Mouse (Mus musculus) heart, adult 9 months (tissue): Measurements from ENCODE around the gene Hspa5.
"Not testable (repeated sequence)": the region's sequence is repeated elsewhere in the genome, so short reads cannot be mapped to it uniquely, and the experiment has no call there.

Experiments used
- DNase-seq, 2 experiments: peaks; one replicate each; pipeline ENCODE4 v3.0.0; 2022; ENCODE audit warnings: low spot score in 2 of 2

The Hspa5 gene

DNA sequence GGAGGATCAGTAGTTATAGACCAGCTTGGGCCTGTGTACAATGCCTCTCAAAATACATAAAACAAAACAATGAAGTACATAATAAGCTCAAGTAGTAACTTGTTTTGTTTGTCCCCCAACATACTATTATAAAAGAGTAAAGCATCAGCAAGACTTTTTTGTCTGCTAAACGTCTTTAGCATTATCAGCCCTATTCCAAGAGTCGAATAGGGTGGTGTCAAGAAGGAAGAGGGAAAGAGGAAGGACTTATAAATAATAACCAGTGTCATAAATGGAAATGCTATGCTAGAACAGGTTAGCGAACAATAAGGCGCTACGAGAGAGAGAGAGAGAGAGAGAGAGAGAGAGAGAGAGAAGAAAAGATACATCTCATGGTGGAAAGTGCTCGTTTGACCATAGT is 819 bp upstream of the Hspa5 start:
- no peak for DNase-seq

DNA sequence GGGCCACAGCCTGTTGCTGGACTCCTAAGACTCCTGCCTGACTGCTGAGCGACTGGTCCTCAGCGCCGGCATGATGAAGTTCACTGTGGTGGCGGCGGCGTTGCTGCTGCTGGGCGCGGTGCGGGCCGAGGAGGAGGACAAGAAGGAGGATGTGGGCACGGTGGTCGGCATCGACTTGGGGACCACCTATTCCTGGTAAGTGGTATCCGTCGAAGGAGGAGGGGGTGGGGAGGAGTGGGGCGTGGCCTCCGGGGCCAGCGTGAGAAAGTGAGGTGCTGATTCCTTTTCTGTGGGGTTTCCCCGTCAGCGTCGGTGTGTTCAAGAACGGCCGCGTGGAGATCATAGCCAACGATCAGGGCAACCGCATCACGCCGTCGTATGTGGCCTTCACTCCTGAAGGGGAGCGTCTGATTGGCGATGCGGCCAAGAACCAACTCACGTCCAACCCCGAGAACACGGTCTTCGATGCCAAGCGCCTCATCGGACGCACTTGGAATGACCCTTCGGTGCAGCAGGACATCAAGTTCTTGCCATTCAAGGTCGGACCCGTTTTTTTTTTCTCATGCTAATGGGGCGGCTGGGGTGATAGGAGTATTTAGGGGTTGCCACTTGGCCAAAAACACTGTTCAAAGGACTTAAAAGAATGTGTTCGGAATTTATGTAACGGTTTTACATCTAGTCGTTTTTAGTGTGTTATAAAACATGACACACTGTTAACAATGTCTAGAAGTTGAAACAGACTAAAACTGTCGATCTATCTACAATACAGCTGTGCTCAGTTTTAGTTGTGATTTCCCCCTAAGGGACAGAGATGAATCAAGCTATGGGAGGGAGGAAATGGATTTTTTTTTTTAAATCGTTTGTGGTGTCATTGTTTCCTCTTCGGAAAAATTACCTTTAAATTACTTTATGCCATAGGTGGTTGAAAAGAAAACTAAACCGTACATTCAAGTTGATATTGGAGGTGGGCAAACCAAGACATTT is 774 bp downstream of the Hspa5 start:
- no peak for DNase-seq

DNA sequence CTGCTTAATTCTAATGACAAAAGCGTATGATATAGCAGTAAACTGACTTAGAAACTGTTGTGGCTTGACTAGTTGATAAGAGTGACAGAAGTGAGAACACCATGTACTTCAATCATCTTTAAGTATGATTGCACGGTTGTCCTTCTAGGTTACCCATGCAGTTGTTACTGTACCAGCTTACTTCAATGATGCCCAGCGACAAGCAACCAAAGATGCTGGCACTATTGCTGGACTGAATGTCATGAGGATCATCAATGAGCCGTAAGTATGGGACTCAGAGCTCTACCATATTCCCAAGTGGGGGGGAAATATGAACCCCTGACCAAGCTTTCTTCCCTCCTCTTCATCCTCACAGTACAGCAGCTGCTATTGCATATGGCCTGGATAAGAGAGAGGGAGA is 1.9 kb downstream of the Hspa5 start:
- no peak for DNase-seq

DNA sequence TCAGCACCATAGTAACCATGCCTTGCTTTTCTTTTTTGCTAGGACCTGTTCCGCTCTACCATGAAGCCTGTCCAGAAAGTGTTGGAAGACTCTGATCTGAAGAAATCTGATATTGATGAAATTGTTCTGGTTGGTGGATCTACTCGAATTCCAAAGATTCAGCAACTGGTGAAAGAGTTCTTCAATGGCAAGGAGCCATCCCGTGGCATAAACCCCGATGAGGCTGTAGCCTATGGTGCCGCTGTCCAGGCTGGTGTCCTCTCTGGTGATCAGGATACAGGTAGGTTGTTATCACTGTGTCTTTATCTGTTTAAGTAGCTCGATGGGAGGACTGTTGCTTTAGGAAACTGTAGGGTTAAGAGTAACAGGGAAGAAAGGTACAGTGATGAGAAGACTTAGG is 2.7 kb downstream of the Hspa5 start:
- no peak for DNase-seq

DNA sequence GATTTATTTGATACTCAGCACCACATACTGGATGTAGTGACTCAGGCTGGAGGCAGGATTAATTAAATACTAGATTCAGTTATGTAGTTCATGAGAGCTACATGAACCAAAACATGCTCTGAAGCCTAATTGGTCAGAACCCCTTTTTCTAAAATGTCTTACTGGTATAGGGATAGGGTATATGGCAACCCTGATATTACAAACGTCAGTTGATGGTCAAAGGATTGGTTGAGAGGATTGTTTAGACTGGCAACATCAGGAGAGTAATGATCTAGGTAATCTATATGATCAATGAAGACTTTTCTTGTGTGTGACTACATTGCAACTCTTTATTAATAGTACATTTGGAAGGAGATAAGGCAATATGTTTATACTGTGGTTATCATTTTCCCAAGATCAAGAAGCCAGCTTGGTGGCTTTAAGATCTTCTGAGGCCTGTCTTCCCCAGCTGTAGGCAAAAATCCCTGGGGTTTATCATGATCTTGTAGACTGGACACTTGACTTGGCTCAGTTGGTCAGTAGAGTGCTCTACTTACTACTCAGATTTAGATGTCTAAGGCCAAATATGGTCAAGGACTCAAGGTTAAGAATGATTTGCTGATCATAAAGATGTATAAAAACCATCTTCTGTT is 5.6 kb downstream of the Hspa5 start:
- no peak for DNase-seq

DNA sequence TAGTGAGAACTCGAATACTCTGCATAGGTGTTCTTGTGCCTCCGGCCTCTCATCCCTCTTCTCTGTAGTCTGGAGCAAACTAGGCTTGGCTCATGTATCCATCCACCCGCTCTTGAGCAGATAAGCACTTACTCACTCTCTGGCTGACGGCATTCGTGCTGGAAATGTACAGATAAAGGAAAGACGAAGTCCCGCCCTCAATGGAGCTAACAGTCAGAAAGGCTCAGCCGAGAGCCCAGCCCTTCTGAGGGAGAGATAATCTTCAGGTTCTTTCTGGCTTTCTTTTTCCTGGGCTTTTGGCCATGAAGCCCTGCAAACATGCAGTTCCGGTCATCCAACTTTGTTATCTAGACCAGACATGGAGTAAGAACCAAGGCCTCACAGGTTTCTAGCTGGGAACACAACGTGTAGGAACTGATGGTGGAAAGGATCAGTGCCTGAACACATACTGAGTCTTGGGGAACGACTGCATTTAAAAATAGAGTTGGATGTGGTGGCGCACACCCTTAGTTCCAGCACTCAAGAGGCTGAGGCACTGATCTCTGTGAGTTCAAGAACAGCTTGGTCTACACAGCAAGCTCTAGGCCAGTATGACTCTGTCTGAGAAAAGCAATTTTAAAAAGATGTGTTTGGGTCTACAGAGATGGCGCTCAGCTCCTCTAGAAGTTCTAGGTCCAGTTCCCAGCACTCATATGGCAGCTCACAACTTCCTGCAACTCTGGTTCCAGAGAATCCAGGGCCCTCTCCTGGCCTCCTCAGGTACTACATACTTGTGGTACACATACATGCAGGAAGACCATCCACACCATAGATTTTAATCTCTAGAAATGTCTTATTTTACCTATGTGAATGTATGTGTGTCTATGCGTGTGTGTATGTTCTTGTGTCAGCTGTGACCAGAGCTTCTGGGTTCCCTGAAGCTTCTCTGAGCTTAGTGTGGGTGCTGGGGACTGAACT is 11.6 kb downstream of the Hspa5 start:
- DNase-seq = no peak

DNA sequence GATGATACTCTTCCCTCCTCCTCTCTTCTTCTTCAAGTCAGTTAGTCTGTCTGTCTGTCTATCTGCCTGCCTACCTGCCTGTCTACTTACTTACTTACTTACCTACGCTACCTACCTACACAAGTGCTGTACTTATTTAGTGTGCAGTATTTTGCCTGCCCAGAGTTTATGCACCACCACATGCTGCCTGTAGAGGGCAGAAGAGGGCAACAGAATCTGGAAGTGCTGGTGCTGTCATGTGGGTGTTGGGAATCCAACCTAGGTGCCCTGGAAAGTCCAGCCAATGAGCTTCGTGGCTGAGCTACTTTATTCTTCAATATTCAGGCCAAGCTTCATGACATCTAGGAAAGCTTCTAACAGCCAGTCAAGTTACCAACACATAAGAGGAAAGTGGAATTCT is 12.3 kb downstream of the Hspa5 start:
- peak in 1 of 2 experiments; percentile 31 for DNase-seq

DNA sequence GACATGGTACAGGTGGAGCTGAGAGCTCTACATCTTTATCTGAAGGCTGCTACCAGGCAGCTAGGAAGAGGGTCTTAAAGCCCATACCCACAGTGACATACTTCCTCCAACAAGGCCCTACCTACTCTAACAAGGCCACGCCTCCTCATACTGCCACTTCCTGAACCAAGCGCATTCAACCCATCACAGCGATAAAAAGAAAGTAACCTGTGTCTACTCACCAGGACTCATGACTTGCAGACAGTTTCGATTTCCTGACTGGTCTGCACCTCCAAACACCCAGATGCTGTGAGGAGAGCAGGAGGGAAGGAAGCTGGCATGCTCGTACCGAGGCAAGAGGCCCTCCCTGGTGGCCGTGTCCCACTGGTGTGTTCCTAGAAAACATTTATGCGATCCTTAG is 18.5 kb downstream of the Hspa5 start:
- DNase-seq = no peak

DNA sequence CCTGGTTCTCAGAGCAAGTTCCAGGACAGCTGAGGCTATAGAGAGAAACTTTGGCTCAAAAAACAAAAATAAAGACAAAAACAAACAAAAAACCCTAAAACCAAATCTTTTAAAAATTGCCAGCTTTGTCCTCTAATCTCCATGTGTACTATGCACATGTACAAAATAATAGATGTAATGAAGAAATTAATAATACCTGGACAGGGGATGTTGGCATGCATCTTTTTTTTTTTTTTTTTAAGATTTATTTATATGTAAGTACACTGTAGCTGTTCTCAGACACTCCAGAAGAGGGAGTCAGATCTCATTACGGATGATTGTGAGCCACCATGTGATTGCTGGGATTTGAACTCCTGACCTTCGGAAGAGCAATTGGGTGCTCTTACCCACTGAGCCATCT is 20.8 kb downstream of the Hspa5 start:
- not testable (repeated sequence) for DNase-seq

DNA sequence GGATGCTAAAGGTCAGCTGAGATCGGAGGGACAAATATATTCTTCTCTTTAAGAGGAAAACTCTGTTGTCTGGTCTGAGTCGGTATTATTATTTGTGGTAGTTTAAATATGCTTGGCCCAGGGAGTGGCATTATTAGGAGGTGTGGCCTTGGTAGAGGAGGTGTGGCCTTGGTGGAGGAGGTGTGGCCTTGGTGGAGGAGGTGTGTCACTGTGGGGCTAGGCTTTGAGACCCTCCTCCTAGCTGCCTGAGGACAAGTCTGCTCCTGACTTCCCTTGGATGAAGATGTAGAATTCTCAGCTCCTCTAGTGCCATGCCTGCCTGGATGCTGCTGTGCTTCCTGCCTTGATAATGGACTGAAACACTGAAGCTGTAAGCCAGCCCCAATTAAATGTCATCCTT is 22.7 kb downstream of the Hspa5 start:
- DNase-seq = no peak

DNA sequence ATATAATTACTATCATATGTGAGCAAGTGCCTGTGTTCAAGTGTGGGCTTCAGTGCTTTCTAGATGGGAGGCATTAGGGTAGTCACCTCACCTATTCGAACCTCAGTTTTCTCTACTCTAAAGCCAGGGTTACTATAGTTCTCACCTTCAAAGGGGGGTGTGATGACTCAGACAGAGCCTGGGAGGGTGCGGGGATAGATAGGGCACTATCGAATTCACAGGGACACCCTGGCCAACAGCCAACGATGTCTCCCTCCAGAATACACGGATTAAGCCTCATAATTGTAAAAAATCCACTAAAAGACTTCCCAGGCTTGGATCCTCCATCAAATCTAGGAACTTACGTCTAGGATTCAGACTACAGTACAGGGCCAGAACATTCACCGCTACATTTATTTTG is 23.7 kb downstream of the Hspa5 start:
- DNase-seq = no peak

DNA sequence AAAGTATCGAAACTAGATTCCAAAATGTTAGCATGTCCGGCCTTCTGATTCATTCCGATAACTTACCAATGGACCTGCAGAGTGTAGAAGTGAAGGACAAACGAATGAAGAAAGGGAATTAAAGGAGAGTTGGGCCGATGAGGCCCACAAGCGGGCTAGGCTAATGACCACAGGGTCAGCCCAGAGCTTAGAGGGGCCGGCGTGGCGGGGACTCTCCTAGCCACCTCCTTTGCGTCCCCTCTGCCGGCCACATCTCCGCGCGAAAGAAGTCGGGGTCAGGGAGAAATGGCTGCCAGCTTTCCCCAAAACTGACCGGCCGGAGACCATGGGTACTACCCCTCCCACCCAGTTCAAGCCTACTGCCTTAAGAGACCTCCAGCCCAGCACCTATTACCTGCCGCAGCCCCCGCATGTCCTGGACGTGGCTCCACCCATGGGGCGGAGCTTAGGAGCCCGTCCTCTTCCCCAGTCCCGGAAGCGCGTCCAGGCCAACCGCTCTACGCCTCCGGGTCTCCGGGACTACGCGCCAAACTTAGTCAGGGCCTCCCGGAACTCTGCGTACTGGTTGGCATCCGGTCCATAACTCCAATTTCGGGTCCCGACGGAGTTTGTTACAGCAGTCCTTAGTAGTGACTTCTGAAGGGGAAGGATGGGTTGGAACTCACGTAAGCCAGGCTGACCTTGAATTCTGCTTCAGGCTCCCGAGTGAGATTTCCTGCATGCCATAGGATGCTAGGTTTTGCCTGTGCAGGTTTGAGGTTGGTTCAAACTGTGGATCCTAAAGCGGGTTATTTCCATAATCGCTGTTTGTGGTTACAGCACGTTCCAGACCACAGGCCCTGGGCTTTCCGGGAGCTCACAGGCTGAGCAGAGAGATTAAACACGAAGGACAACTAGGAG is 27.8 kb downstream of the Hspa5 start, which contains the start of gene Rabepk:
Gene Rabepk (minus strand): TSS at position 556 of the 900 bp plus-strand sequence.
- peak; percentile 85 to 88 for DNase-seq

DNA sequence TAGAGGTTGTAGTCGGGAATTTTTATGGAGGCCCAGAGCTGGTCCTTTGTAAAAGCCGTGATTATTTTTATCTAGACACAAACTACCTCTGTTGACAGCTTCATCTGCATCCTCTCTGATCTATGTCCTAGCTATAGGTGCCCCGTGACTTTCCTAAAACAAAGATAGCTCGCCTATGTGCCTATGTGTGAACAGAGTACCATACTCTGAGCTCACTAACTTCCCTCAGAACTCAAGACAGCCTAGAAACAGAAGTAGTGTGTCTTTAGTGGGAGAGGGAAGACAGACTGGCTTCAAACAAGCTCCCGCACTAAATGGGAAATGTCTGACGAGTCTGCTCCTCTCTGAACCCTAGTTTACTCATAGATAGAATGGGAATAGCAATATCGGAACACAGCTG is 28.6 kb downstream of the Hspa5 start:
- no peak for DNase-seq

DNA sequence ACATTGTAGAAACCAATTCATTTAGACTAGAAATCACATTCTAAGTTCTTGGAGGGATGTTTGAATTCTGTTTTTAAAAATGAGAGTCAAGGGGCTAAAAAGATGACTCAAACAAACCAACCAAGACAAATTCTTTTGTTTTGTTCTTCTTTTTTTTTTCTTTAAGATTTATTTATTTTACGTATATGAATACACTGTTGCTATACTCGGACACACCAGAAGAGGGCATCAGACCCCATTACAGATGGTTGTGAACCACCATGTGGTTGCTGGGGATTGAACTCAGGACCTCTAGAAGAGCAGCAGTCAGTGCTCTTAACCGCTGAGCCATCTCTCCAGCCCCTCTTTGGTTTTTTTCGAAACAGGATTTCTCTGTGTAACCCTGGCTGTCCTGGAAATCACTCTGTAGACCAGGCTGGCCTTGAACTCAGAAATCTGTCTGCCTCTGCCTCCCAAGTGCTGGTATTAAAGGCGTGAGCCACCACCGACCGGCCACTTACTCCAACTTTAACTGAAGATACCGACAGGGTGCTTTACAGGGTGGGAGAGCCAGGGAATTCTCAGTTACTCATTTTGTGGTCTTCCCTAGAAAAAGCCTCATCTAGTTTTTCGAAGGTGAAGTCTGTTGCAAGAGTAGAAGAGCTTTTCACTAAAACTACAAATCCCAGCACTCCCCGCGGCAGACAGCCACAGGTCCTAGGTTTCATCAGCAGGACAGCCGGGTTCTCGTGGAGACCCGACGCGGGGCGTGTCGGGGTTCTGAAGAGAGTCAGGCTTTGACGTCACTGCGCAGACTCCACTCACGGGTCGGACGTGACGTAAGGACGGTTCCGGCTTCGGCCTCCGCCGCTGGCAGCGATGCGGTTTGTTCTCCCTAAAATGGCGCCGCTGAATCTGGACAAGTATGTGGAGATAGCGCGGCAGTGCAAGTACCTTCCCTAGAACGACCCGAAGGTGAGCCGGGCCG is 30.0 kb downstream of the Hspa5 start:
- DNase-seq = peak; percentile 97 to 98

DNA sequence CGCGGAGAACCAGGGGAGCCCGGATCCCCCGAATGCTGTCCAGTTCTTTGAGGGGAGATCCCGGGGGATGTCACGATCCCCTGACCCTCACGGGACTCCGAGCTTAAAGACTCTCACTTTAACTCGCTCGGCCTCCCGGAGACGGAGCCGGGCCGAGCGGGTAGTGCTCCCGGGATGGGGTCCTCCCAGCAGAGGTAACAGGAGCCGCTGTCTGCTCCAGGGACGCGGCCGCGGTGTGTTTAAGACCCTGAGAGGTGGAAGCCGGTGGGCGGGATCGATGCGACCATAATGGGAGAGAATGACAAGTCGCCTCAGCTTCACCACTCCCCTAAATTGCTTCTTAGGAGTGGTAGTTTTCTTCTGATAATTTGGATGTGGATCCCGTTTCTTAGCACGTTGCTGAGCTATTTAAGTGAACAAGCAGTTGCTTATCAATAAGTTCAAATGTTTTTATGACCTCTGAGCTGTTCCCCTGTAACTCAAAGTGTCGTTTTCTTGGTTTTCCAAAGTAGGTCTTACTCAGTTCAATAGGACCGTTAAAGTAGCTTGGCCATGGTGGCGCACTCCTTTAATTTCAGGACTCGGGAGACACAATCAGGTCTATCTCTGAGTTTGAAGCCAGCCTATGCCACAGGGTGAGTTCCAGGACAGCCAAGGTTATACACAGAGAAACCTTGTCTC is 30.9 kb downstream of the Hspa5 start:
- peak in 1 of 2 experiments; percentile 37 for DNase-seq

DNA sequence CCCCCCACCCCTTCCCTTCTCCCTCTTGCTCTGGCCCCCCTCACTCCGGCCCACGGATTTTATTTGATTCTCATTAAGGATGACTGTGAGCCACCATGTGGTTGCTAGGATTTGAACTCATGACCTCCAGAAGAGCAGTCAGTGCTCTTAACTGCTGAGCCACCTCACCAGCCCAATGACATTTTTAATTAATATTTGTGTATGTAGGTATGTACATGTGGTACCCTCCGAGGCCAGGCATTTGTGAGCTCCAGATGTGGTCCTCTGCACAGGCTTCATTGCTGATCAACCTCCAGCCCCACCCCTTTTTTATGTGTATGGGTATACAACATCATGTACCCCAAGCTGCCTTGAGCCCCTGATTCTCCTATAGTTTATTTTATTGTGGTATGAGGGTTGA is 32.0 kb downstream of the Hspa5 start:
- DNase-seq = no peak

DNA sequence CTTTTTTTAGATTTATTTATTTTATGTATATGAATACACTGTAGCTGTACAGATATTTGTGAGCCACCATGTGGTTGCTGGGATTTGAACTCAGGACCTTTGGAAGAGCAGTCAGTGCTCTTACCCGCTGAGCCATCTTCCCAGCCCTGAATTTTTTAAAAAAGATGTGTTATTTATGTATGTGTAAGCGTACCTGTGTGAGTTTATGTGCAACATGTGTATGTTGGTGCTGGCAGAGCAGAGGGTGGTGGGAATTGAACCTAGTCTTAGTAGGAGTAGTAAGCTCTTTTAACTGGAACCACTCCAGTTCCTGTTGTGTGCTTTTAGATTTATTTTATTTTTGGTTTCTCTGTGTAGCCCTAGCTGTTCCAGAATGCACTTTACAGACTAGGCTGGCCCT is 32.4 kb downstream of the Hspa5 start:
- DNase-seq = no peak

DNA sequence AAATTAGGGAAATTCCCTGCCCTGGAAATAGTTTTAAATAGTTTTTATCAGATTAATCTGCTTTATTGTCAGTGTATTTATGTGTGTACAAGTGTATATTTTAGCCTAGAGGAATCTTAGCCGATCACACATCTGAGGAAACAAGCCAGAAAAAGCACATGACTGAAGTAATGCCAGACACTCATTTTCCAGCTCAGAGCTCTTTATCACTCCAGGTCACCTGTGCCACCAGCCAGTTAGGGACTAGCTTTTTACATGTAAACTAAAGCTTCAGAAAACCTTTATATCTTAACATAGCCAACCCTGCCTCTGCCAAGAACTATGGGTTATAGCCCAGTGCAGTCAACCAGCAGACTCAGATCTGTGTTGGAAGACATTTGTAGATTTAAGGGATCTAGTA is 33.0 kb downstream of the Hspa5 start:
- peak in 1 of 2 experiments; percentile 22 for DNase-seq

DNA sequence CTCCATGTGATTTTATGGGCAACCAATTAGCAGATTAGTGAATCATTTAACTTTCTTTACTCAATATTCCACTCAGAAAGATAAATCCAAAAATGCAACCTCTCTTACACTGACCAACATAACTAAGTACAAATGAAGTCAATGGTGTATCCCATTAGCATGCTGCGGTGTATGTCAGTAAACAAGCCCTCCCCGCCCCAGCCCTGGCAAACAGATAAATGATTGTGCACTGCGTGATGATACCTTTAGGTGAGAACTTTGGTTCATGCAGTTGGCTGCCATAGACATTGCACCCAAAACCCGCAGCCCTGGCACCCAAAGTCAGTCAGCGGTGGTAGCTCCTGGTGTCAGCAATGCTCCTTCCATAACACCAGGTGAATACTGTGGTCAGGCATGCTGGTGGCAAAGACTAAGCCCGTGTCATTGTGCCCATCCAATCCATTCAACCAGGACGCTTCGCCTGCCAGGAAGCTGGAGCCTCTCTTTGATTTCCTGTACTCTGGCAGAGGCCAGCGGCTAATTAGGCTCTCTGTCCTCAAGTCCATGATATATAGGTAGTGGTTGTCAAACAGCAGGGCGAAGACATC is 33.7 kb downstream of the Hspa5 start:
- DNase-seq = no peak
